Mouse (Mus musculus) ES-CJ7 (cell line): ENCODE results near the gene Zbtb3.
A peak's percentile ranks its signal among the peaks of the same experiment; 100 is the strongest.

Source experiments
- DNase-seq: peaks from one replicate; pipeline ENCODE4 v3.0.0; 2011; ENCODE audit warnings: low read depth, low spot score

Zbtb3 gene

GRCm38 (mm10) chr19:8802130-8802821 is at the start of gene Zbtb3:
Gene Zbtb3, plus strand, starts transcription at chr19:8802555.
- peak; percentile 99 for DNase-seq

GRCm38 (mm10) chr19:8755652-8756051 is 46.7 kb upstream of the Zbtb3 start:
- no peak for DNase-seq

- peak; percentile 94 for DNase-seq
These were observed 45.5 kb upstream of the Zbtb3 start, which contains the start of gene Nxf1 for GRCm38 (mm10) chr19:8756635-8757387. Gene Nxf1, plus strand, starts transcription at chr19:8757073.

GRCm38 (mm10) chr19:8757471-8757998 is 44.8 kb upstream of the Zbtb3 start:
- DNase-seq: no peak

GRCm38 (mm10) chr19:8758899-8759298 is 43.5 kb upstream of the Zbtb3 start:
- no peak for DNase-seq

GRCm38 (mm10) chr19:8760757-8761156 is 41.6 kb upstream of the Zbtb3 start:
- no peak for DNase-seq

GRCm38 (mm10) chr19:8763276-8763675 is 39.1 kb upstream of the Zbtb3 start:
- no peak for DNase-seq

- no peak for DNase-seq
These were observed 36.8 kb upstream of the Zbtb3 start for GRCm38 (mm10) chr19:8765562-8765961.

GRCm38 (mm10) chr19:8770567-8771270 is 31.6 kb upstream of the Zbtb3 start, which contains the start of gene Tmem223:
Gene Tmem223, plus strand, starts transcription at chr19:8770996.
- peak; percentile 77 for DNase-seq

GRCm38 (mm10) chr19:8772996-8773395 is 29.4 kb upstream of the Zbtb3 start:
- DNase-seq: no peak

- no peak for DNase-seq
These were observed 28.9 kb upstream of the Zbtb3 start for GRCm38 (mm10) chr19:8773409-8773808.

- peak; percentile 93 for DNase-seq
These were observed 28.1 kb upstream of the Zbtb3 start, which contains the start of gene Tmem179b for GRCm38 (mm10) chr19:8774086-8774835. Gene Tmem179b, minus strand, starts transcription at chr19:8774467.

GRCm38 (mm10) chr19:8774951-8775421 is 27.4 kb upstream of the Zbtb3 start:
- DNase-seq: no peak

- peak; percentile 99 for DNase-seq
These were observed 16.2 kb upstream of the Zbtb3 start, which contains the start of gene Taf6l for GRCm38 (mm10) chr19:8786008-8786781. Gene Taf6l, minus strand, starts transcription at chr19:8786417.

GRCm38 (mm10) chr19:8788521-8788920 is 13.8 kb upstream of the Zbtb3 start:
- peak; percentile 38 for DNase-seq

- no peak for DNase-seq
These were observed 13.2 kb upstream of the Zbtb3 start for GRCm38 (mm10) chr19:8789171-8789570.

- DNase-seq: no peak
These were observed 12.2 kb upstream of the Zbtb3 start for GRCm38 (mm10) chr19:8790171-8790570.

- DNase-seq: peak; percentile 95
These were observed 4.0 kb upstream of the Zbtb3 start, which contains the start of gene Polr2g for GRCm38 (mm10) chr19:8798264-8798946. Gene Polr2g, minus strand, starts transcription at chr19:8798577.

- no peak for DNase-seq
These were observed 3.4 kb upstream of the Zbtb3 start for GRCm38 (mm10) chr19:8798947-8799315.
